Mouse (Mus musculus) C2C12 (cell line): ENCODE data around the gene Tnnc2.

Source experiments
- CEBPB ChIP-seq: IDR thresholded peaks from one replicate; pipeline ENCODE4 v1.6.1; 2011; ENCODE audit warnings: low read depth, mild to moderate bottlenecking, control low read depth, moderate library complexity
- CTCF ChIP-seq: IDR thresholded peaks from one replicate; pipeline ENCODE4 v1.5.1; 2011; ENCODE audit not compliant: control insufficient read depth, insufficient read depth, insufficient read length
- MAX ChIP-seq: IDR thresholded peaks from one replicate; pipeline ENCODE4 v1.6.1; 2011; ENCODE audit warnings: mild to moderate bottlenecking, control low read depth
- MYOD1 ChIP-seq: IDR thresholded peaks from one replicate; pipeline ENCODE4 v1.6.1; 2011; ENCODE audit warnings: low read depth; ENCODE audit not compliant: control insufficient read depth, insufficient read length
- MYOG ChIP-seq: IDR thresholded peaks from one replicate; pipeline ENCODE4 v1.6.1; 2011; ENCODE audit not compliant: control insufficient read depth, insufficient read length; ENCODE audit errors: extremely low read depth
- USF1 ChIP-seq: IDR thresholded peaks from one replicate; pipeline ENCODE4 v1.6.1; 2011; ENCODE audit warnings: low read depth, mild to moderate bottlenecking, control low read depth, moderate library complexity

GRCm38 (mm10) chr2:164777246-164778014 is 2.3 kb downstream of the Tnnc2 start:
- TF ChIP-seq CTCF (no peak), MYOD1 (no peak), MAX (no peak), CEBPB (no peak), USF1 (no peak), MYOG (no peak)
